Mouse (Mus musculus) urinary bladder, adult 18-20 months (tissue): ENCODE data around the gene Slc38a7.
"Not testable (repeated sequence)": the region's sequence is repeated elsewhere in the genome, so short reads cannot be mapped to it uniquely, and the experiment has no call there.

ENCODE experiments used
- DNase-seq, 2 experiments: peaks; one replicate each; pipeline ENCODE4 v3.0.0; 2022; ENCODE audit warnings: low spot score in 2 of 2, mixed read lengths in 2 of 2

Slc38a7 gene

GRCm38 (mm10) chr8:95850326-95850725 is 3.0 kb downstream of the Slc38a7 start:
- no peak for DNase-seq

GRCm38 (mm10) chr8:95848734-95849464 is 4.4 kb downstream of the Slc38a7 start:
- DNase-seq = no peak

GRCm38 (mm10) chr8:95848061-95848551 is 5.2 kb downstream of the Slc38a7 start:
- no peak for DNase-seq

- DNase-seq = no peak
Observed at GRCm38 (mm10) chr8:95845026-95845425, 8.3 kb downstream of the Slc38a7 start.

- no peak for DNase-seq
Observed at GRCm38 (mm10) chr8:95843968-95844367, 9.4 kb downstream of the Slc38a7 start.

- no peak for DNase-seq
Observed at GRCm38 (mm10) chr8:95841436-95841835, 11.9 kb downstream of the Slc38a7 start.

GRCm38 (mm10) chr8:95839289-95839688 is 14.1 kb downstream of the Slc38a7 start:
- no peak for DNase-seq

- no peak for DNase-seq
Observed at GRCm38 (mm10) chr8:95837266-95837665, 16.1 kb downstream of the Slc38a7 start.

GRCm38 (mm10) chr8:95835891-95836290 is 17.4 kb downstream of the Slc38a7 start:
- DNase-seq = no peak

- DNase-seq = peak in 1 of 2 experiments; percentile 33
Observed at GRCm38 (mm10) chr8:95833435-95833984, 19.8 kb downstream of the Slc38a7 start.

GRCm38 (mm10) chr8:95832603-95833434 is 20.5 kb downstream of the Slc38a7 start:
- DNase-seq = peak; percentile 66 to 75

GRCm38 (mm10) chr8:95830144-95830543 is 23.2 kb downstream of the Slc38a7 start:
- no peak for DNase-seq

- not testable (repeated sequence) for DNase-seq
Observed at GRCm38 (mm10) chr8:95825162-95825561, 28.2 kb downstream of the Slc38a7 start, which contains the start of gene Sap18b. Gene Sap18b (plus strand): TSS chr8:95825346.

GRCm38 (mm10) chr8:95822699-95823098 is 30.6 kb downstream of the Slc38a7 start:
- no peak for DNase-seq

GRCm38 (mm10) chr8:95822096-95822495 is 31.2 kb downstream of the Slc38a7 start:
- no peak for DNase-seq

GRCm38 (mm10) chr8:95821266-95821665 is 32.1 kb downstream of the Slc38a7 start:
- no peak for DNase-seq

- no peak for DNase-seq
Observed at GRCm38 (mm10) chr8:95818211-95818610, 35.1 kb downstream of the Slc38a7 start.

GRCm38 (mm10) chr8:95817597-95817996 is 35.7 kb downstream of the Slc38a7 start:
- DNase-seq = no peak

- DNase-seq = no peak
Observed at GRCm38 (mm10) chr8:95816044-95816708, 37.2 kb downstream of the Slc38a7 start.

GRCm38 (mm10) chr8:95810184-95810591 is 43.2 kb downstream of the Slc38a7 start:
- no peak for DNase-seq

GRCm38 (mm10) chr8:95809116-95809515 is 44.2 kb downstream of the Slc38a7 start:
- DNase-seq = no peak

- DNase-seq = no peak
Observed at GRCm38 (mm10) chr8:95808631-95809030, 44.7 kb downstream of the Slc38a7 start.
